Mouse (Mus musculus) ES-Bruce4 (cell line): ENCODE results near the gene Sema5a. TPM values are rescaled to one million over a fixed set of nuclear protein-coding genes. Genes with fewer than 3 reads are reported as not detected.
"Not testable (repeated sequence)": the region's sequence is repeated elsewhere in the genome, so short reads cannot be mapped to it uniquely, and the experiment has no call there.

Experiments
- H3K27ac ChIP-seq: 2 replicates; pipeline ENCODE4 v1.5.1; 2012; ENCODE audit warnings: low read length, inconsistent platforms; ENCODE audit not compliant: insufficient read depth
- H3K27me3 ChIP-seq: 2 replicates; pipeline ENCODE4 v1.6.1; 2012; ENCODE audit warnings: mild to moderate bottlenecking, low read length, inconsistent platforms; ENCODE audit not compliant: control insufficient read depth, poor library complexity, insufficient read depth, severe bottlenecking
- H3K36me3 ChIP-seq: 2 replicates; pipeline ENCODE4 v1.6.1; 2012; ENCODE audit warnings: inconsistent platforms, mild to moderate bottlenecking, low read length, moderate library complexity; ENCODE audit not compliant: control insufficient read depth, poor library complexity, insufficient read depth, severe bottlenecking
- H3K4me1 ChIP-seq: one replicate; pipeline ENCODE4 v1.8.1; 2011; ENCODE audit warnings: low read length; ENCODE audit not compliant: control insufficient read depth, insufficient read depth
- H3K4me3 ChIP-seq: 2 replicates; pipeline ENCODE4 v1.5.1; 2011; ENCODE audit warnings: low read depth, mild to moderate bottlenecking, low read length
- H3K9ac ChIP-seq: 2 replicates; pipeline ENCODE4 v1.6.1; 2012; ENCODE audit warnings: low read depth, mild to moderate bottlenecking, inconsistent platforms; ENCODE audit not compliant: poor library complexity, severe bottlenecking
- H3K9me3 ChIP-seq: replicated peaks from 2 replicates; pipeline ENCODE4 v1.6.1; 2012; ENCODE audit warnings: mild to moderate bottlenecking, low read length, inconsistent platforms; ENCODE audit not compliant: control insufficient read depth, poor library complexity, insufficient read depth, severe bottlenecking
- CTCF ChIP-seq: IDR thresholded peaks from one replicate; pipeline ENCODE4 v1.8.1; 2011; ENCODE audit warnings: low read depth, low read length
- EP300 ChIP-seq: IDR thresholded peaks from 2 replicates; pipeline ENCODE4 v1.6.1; 2011; ENCODE audit warnings: low read depth, low read length; ENCODE audit not compliant: insufficient read depth
- POLR2A ChIP-seq: IDR thresholded peaks from one replicate; pipeline ENCODE4 v1.8.1; 2011; ENCODE audit warnings: low read length; ENCODE audit not compliant: insufficient read depth
- polyA plus RNA-seq: library from polyadenylated mRNA; stranded (reverse); fragments of >200 nt; gene quantifications from 2 replicates; pipeline ENCODE4 v1.2.4, GENCODE M21; 2011; ENCODE audit warnings: low read depth; ENCODE audit not compliant: missing spikeins, insufficient read depth, insufficient read length

Gene Sema5a
- polyA plus RNA-seq, 1 experiment = 2.8 TPM

GRCm38 (mm10) chr15:32225394-32225793 lies 19.2 kb upstream of the Sema5a start:
- no peak for TF ChIP-seq EP300
- TF ChIP-seq CTCF = no peak
- no peak for TF ChIP-seq POLR2A
- H3K27ac ChIP-seq = no peak overlapping the region
- H3K9ac ChIP-seq = no peak overlapping the region
- no peaks in the 10 kb centered on the region for H3K9me3 ChIP-seq
- no peaks in the 10 kb centered on the region for H3K27me3 ChIP-seq
- no peak overlapping the region for H3K4me3 ChIP-seq
- H3K36me3 ChIP-seq = no peaks in the 10 kb centered on the region
- H3K4me1 ChIP-seq = no peaks in the 10 kb centered on the region

- Histone ChIP-seq H3K4me3 (no peak overlapping the region), H3K9ac (no peak overlapping the region), H3K36me3 (no peaks in the 10 kb centered on the region), H3K9me3 (no peaks in the 10 kb centered on the region), H3K27me3 (no peaks in the 10 kb centered on the region), H3K27ac (no peak overlapping the region), H3K4me1 (no peaks in the 10 kb centered on the region)
- no peak for TF ChIP-seq EP300
- TF ChIP-seq POLR2A = no peak
- no peak for TF ChIP-seq CTCF
Measured at GRCm38 (mm10) chr15:32226381-32226780, 18.2 kb upstream of the Sema5a start.

- Histone ChIP-seq H3K4me1 (no peaks in the 10 kb centered on the region), H3K27ac (no peak overlapping the region), H3K9me3 (no peaks in the 10 kb centered on the region), H3K27me3 (no peaks in the 10 kb centered on the region), H3K36me3 (no peaks in the 10 kb centered on the region), H3K4me3 (no peak overlapping the region), H3K9ac (no peak overlapping the region)
- TF ChIP-seq CTCF (no peak), POLR2A (no peak), EP300 (no peak)
Measured at GRCm38 (mm10) chr15:32226888-32227395, 17.7 kb upstream of the Sema5a start.

GRCm38 (mm10) chr15:32230066-32230465 lies 14.5 kb upstream of the Sema5a start:
- Histone ChIP-seq H3K9me3 (no peaks in the 10 kb centered on the region), H3K27ac (no peak overlapping the region), H3K27me3 (no peaks in the 10 kb centered on the region), H3K4me1 (no peaks in the 10 kb centered on the region), H3K4me3 (no peak overlapping the region), H3K9ac (no peak overlapping the region), H3K36me3 (no peaks in the 10 kb centered on the region)
- TF ChIP-seq POLR2A (no peak), CTCF (no peak), EP300 (no peak)

GRCm38 (mm10) chr15:32232189-32232588 lies 12.4 kb upstream of the Sema5a start:
- no peaks in the 10 kb centered on the region for H3K9me3 ChIP-seq
- H3K4me3 ChIP-seq = no peak overlapping the region
- H3K36me3 ChIP-seq = no peaks in the 10 kb centered on the region
- no peak overlapping the region for H3K9ac ChIP-seq
- H3K4me1 ChIP-seq = no peaks in the 10 kb centered on the region
- H3K27ac ChIP-seq = no peak overlapping the region
- no peaks in the 10 kb centered on the region for H3K27me3 ChIP-seq
- TF ChIP-seq POLR2A (no peak), EP300 (no peak), CTCF (no peak)

- H3K36me3 ChIP-seq, H3K9ac ChIP-seq, H3K4me3 ChIP-seq, H3K9me3 ChIP-seq, H3K4me1 ChIP-seq, H3K27me3 ChIP-seq, H3K27ac ChIP-seq: not testable (repeated sequence)
Measured at GRCm38 (mm10) chr15:32232666-32233141, 11.9 kb upstream of the Sema5a start.
